Mouse (Mus musculus) cerebellum, postnatal 25 days (tissue): Measurements from ENCODE around the gene Ppp1r7.
A peak's percentile ranks its signal among the peaks of the same experiment; 100 is the strongest.
"Not testable (repeated sequence)": the region's sequence is repeated elsewhere in the genome, so short reads cannot be mapped to it uniquely, and the experiment has no call there.

ENCODE experiments used
- DNase-seq, 2 experiments: peaks; one replicate each; pipeline ENCODE4 v3.0.0; 2021; ENCODE audit warnings: mixed read lengths in 2 of 2

Gene Ppp1r7

GRCm38 (mm10) chr1:93342648-93343503, at the start of gene Ppp1r7, which contains the start of gene Pask:
Gene Ppp1r7 (plus strand): TSS chr1:93342854.
Gene Pask (minus strand): TSS chr1:93343482.
- DNase-seq, result peak; percentile 95 to 97

GRCm38 (mm10) chr1:93294491-93294890, 48.2 kb upstream of the Ppp1r7 start:
- not testable (repeated sequence) for DNase-seq

GRCm38 (mm10) chr1:93299791-93300190, 42.9 kb upstream of the Ppp1r7 start:
- no peak for DNase-seq

GRCm38 (mm10) chr1:93300578-93300977, 42.1 kb upstream of the Ppp1r7 start:
- DNase-seq, result peak in 1 of 2 experiments; percentile 18

GRCm38 (mm10) chr1:93305581-93306337, 36.9 kb upstream of the Ppp1r7 start, which contains the start of gene Mterf4:
Gene Mterf4 (minus strand): TSS chr1:93305915.
- peak; percentile 88 to 91 for DNase-seq

GRCm38 (mm10) chr1:93323973-93324372, 18.7 kb upstream of the Ppp1r7 start:
- no peak for DNase-seq

GRCm38 (mm10) chr1:93326446-93326845, 16.2 kb upstream of the Ppp1r7 start:
- no peak for DNase-seq

- DNase-seq, result no peak
These were observed 8.0 kb upstream of the Ppp1r7 start for GRCm38 (mm10) chr1:93334621-93335020.

- DNase-seq, result peak; percentile 94 to 96
These were observed 922 bp downstream of the Ppp1r7 start for GRCm38 (mm10) chr1:93343504-93344047.

- no peak for DNase-seq
These were observed 4.5 kb downstream of the Ppp1r7 start for GRCm38 (mm10) chr1:93347176-93347575.

GRCm38 (mm10) chr1:93349701-93350100, 7.0 kb downstream of the Ppp1r7 start:
- DNase-seq, result no peak

- peak; percentile 54 to 71 for DNase-seq
These were observed 10.1 kb downstream of the Ppp1r7 start for GRCm38 (mm10) chr1:93352724-93353123.

GRCm38 (mm10) chr1:93362661-93363060, 20.0 kb downstream of the Ppp1r7 start:
- DNase-seq, result no peak

GRCm38 (mm10) chr1:93365641-93366040, 23.0 kb downstream of the Ppp1r7 start:
- no peak for DNase-seq

GRCm38 (mm10) chr1:93373665-93374064, 31.0 kb downstream of the Ppp1r7 start, which contains the start of gene Ano7:
Gene Ano7 (plus strand): TSS chr1:93373930.
- no peak for DNase-seq

- DNase-seq, result no peak
These were observed 34.7 kb downstream of the Ppp1r7 start for GRCm38 (mm10) chr1:93377307-93377706.

GRCm38 (mm10) chr1:93379117-93379516, 36.5 kb downstream of the Ppp1r7 start:
- DNase-seq, result no peak

- no peak for DNase-seq
These were observed 44.5 kb downstream of the Ppp1r7 start for GRCm38 (mm10) chr1:93387198-93387597.

GRCm38 (mm10) chr1:93388906-93389305, 46.3 kb downstream of the Ppp1r7 start:
- DNase-seq, result no peak

GRCm38 (mm10) chr1:93401191-93402052, 58.8 kb downstream of the Ppp1r7 start:
- no peak for DNase-seq

- no peak for DNase-seq
These were observed 60.7 kb downstream of the Ppp1r7 start for GRCm38 (mm10) chr1:93403403-93403802.
